Mouse (Mus musculus) CH12.LX (cell line): ENCODE data around the gene Lgi2. TPM values are rescaled to one million over a fixed set of nuclear protein-coding genes. Genes with fewer than 3 reads are reported as not detected.

ENCODE experiments used
- DNase-seq: peaks from one replicate; pipeline ENCODE4 v3.0.0-alpha.2; 2013; ENCODE audit errors: extremely low read depth
- H3K27ac ChIP-seq: 2 replicates; pipeline ENCODE4 v1.5.1; 2012; ENCODE audit warnings: low read depth, mild to moderate bottlenecking, control low read depth, moderate library complexity; ENCODE audit not compliant: insufficient read depth
- H3K27me3 ChIP-seq: replicated peaks from 2 replicates; pipeline ENCODE3; 2012; ENCODE audit warnings: inconsistent platforms
- H3K36me3 ChIP-seq, 2 experiments: replicated peaks in 1 of 2; 2 replicates each; pipeline versions ENCODE3 to v1.6.1; 2012; ENCODE audit warnings: inconsistent platforms in 1 of 2, low read length in 1 of 2, mild to moderate bottlenecking in 1 of 2, mixed read lengths in 1 of 2, moderate library complexity in 1 of 2; ENCODE audit not compliant: control insufficient read depth in 1 of 2, insufficient read depth in 1 of 2
- H3K4me1 ChIP-seq, 2 experiments: 2 replicates each; pipeline ENCODE4 v1.6.1; 2012; ENCODE audit warnings: inconsistent platforms in 1 of 2, moderate library complexity in 1 of 2; ENCODE audit not compliant: insufficient read depth in 2 of 2, control insufficient read depth in 1 of 2
- H3K4me2 ChIP-seq: 2 replicates; pipeline ENCODE4 v1.6.1; 2012; ENCODE audit warnings: low read depth, mild to moderate bottlenecking, control low read depth; ENCODE audit not compliant: poor library complexity, insufficient read depth, severe bottlenecking
- H3K4me3 ChIP-seq, 3 experiments: fragments of 150-350 bp in 1 of 3; sonication (generic) in 1 of 3; replicated peaks in 1 of 3; 2 replicates each; pipeline versions ENCODE3 to v1.5.1; 2011 to 2012; ENCODE audit warnings: low read depth in 2 of 3, low read length in 2 of 3, mild to moderate bottlenecking in 2 of 3, moderate library complexity in 2 of 3, control low read depth in 1 of 3, improper control_type of control experiment in 1 of 3, inconsistent platforms in 1 of 3, mixed read lengths in 1 of 3; ENCODE audit not compliant: poor library complexity in 1 of 3
- H3K79me2 ChIP-seq: replicated peaks from 2 replicates; pipeline ENCODE4 v1.6.1; 2012; ENCODE audit warnings: mild to moderate bottlenecking, moderate library complexity; ENCODE audit not compliant: control insufficient read depth, poor library complexity, insufficient read depth, severe bottlenecking; ENCODE audit errors: extremely low read depth
- H3K9ac ChIP-seq: 2 replicates; pipeline ENCODE4 v1.6.1; 2012; ENCODE audit warnings: low read depth, mild to moderate bottlenecking, control low read depth, moderate library complexity; ENCODE audit not compliant: insufficient read depth
- H3K9me3 ChIP-seq: replicated peaks from 2 replicates; pipeline ENCODE3; 2012; ENCODE audit warnings: low read length, inconsistent platforms, mixed read lengths
- BHLHE40 ChIP-seq: IDR thresholded peaks from 2 replicates; pipeline ENCODE4 v1.6.1; 2011; ENCODE audit warnings: mild to moderate bottlenecking, low read depth, low read length, improper control_type of control experiment
- CHD1 ChIP-seq: IDR thresholded peaks from 2 replicates; pipeline ENCODE4 v1.6.1; 2012; ENCODE audit warnings: low read depth, low read length, improper control_type of control experiment, inconsistent platforms
- E2F4 ChIP-seq: IDR thresholded peaks from 2 replicates; pipeline ENCODE4 v1.6.1; 2011; ENCODE audit warnings: low read depth, low read length, improper control_type of control experiment; ENCODE audit not compliant: insufficient replicate concordance
- EP300 ChIP-seq: IDR thresholded peaks from 2 replicates; pipeline ENCODE4 v1.6.1; 2011; ENCODE audit warnings: low read length, improper control_type of control experiment
- GABPA ChIP-seq: IDR thresholded peaks from 2 replicates; pipeline ENCODE4 v1.6.1; 2012; ENCODE audit warnings: low read depth, low read length, improper control_type of control experiment, inconsistent platforms; ENCODE audit not compliant: insufficient replicate concordance
- HCFC1 ChIP-seq: IDR thresholded peaks from 2 replicates; pipeline ENCODE4 v1.6.1; 2012; ENCODE audit warnings: low read depth, mild to moderate bottlenecking, inconsistent platforms, low read length, improper control_type of control experiment
- JUN ChIP-seq: IDR thresholded peaks from 2 replicates; pipeline ENCODE4 v1.6.1; 2011; ENCODE audit warnings: low read depth, mild to moderate bottlenecking, low read length, improper control_type of control experiment, moderate library complexity; ENCODE audit not compliant: insufficient read depth
- JUND ChIP-seq: conservative IDR thresholded peaks from 2 replicates; pipeline ENCODE4 v1.6.1; 2011; ENCODE audit warnings: low read depth, low read length, improper control_type of control experiment
- MAX ChIP-seq: IDR thresholded peaks from 2 replicates; pipeline ENCODE4 v1.6.1; 2011; ENCODE audit warnings: low read length, improper control_type of control experiment
- MAZ ChIP-seq: IDR thresholded peaks from 2 replicates; pipeline ENCODE4 v1.6.1; 2012; ENCODE audit warnings: low read depth, mild to moderate bottlenecking, inconsistent platforms, low read length, improper control_type of control experiment, moderate library complexity
- MEF2A ChIP-seq: IDR thresholded peaks from 2 replicates; pipeline ENCODE4 v1.6.1; 2014; ENCODE audit warnings: low read depth, mild to moderate bottlenecking, inconsistent platforms, low read length, improper control_type of control experiment, borderline replicate concordance
- MXI1 ChIP-seq: IDR thresholded peaks from 2 replicates; pipeline ENCODE4 v1.6.1; 2011; ENCODE audit warnings: mild to moderate bottlenecking, low read depth, low read length, improper control_type of control experiment
- MYC ChIP-seq: IDR thresholded peaks from 2 replicates; pipeline ENCODE4 v1.6.1; 2011; ENCODE audit warnings: low read depth, mild to moderate bottlenecking, improper control_type of control experiment, low read length
- NRF1 ChIP-seq: IDR thresholded peaks from 2 replicates; pipeline ENCODE4 v1.6.1; 2014; ENCODE audit warnings: low read depth, mild to moderate bottlenecking, inconsistent platforms, low read length, improper control_type of control experiment, moderate library complexity
- PAX5 ChIP-seq: IDR thresholded peaks from 2 replicates; pipeline ENCODE4 v1.6.1; 2012; ENCODE audit warnings: low read length, inconsistent platforms, mixed read lengths
- RAD21 ChIP-seq: IDR thresholded peaks from 2 replicates; pipeline ENCODE4 v1.6.1; 2011; ENCODE audit warnings: low read depth, mild to moderate bottlenecking, low read length, improper control_type of control experiment, moderate library complexity
- RCOR1 ChIP-seq: conservative IDR thresholded peaks from 2 replicates; pipeline ENCODE4 v1.6.1; 2012; ENCODE audit warnings: low read depth, mild to moderate bottlenecking, inconsistent platforms, low read length, improper control_type of control experiment
- SIN3A ChIP-seq: IDR thresholded peaks from 2 replicates; pipeline ENCODE4 v1.6.1; 2012; ENCODE audit warnings: low read length, improper control_type of control experiment, inconsistent platforms
- SMC3 ChIP-seq: IDR thresholded peaks from 2 replicates; pipeline ENCODE4 v1.6.1; 2011; ENCODE audit warnings: low read depth, low read length, improper control_type of control experiment
- UBTF ChIP-seq: IDR thresholded peaks from 2 replicates; pipeline ENCODE4 v1.6.1; 2012; ENCODE audit warnings: low read depth, mild to moderate bottlenecking, inconsistent platforms, low read length, improper control_type of control experiment, moderate library complexity
- USF1 ChIP-seq: IDR thresholded peaks from 2 replicates; pipeline ENCODE4 v1.6.1; 2014; ENCODE audit warnings: low read depth, mild to moderate bottlenecking, inconsistent platforms, low read length, improper control_type of control experiment
- USF2 ChIP-seq: conservative IDR thresholded peaks from 2 replicates; pipeline ENCODE4 v1.6.1; 2011; ENCODE audit warnings: low read depth, low read length, improper control_type of control experiment
- ZC3H11A ChIP-seq: IDR thresholded peaks from 2 replicates; pipeline ENCODE4 v1.6.1; 2012; ENCODE audit warnings: low read depth, mild to moderate bottlenecking, inconsistent platforms, low read length, improper control_type of control experiment
- ZKSCAN1 ChIP-seq: IDR thresholded peaks from 2 replicates; pipeline ENCODE4 v1.6.1; 2012; ENCODE audit warnings: low read depth, inconsistent platforms, low read length, improper control_type of control experiment, borderline replicate concordance
- ZMIZ1 ChIP-seq: IDR thresholded peaks from 2 replicates; pipeline ENCODE4 v1.6.1; 2012; ENCODE audit warnings: low read depth, mild to moderate bottlenecking, inconsistent platforms, low read length, improper control_type of control experiment
- ZNF384 ChIP-seq: IDR thresholded peaks from 2 replicates; pipeline ENCODE4 v1.6.1; 2012; ENCODE audit warnings: low read depth, low read length, improper control_type of control experiment, inconsistent platforms
- dilution Hi-C: fragments of 300-500 bp; cut with MboI; formaldehyde crosslinking; loops from 2 replicates; pipeline ENCODE4 v1.14.3; 2020; ENCODE audit warnings: low sequenced_read_pairs; ENCODE audit not compliant: extremely low pct_unique_long_range_greater_than_20kb, extremely low pct_ligation_motif_present
- in situ Hi-C: fragments of 300-500 bp; cut with MboI; formaldehyde crosslinking; loops from 3 replicates; pipeline ENCODE4 v1.14.3; 2019; ENCODE audit warnings: low sequenced_read_pairs, low pct_ligation_motif_present, low pct_unique_long_range_greater_than_20kb, mixed read lengths
- polyA plus RNA-seq: library from polyadenylated mRNA; unstranded; fragments of >175 nt; gene quantifications from 2 replicates; pipeline ENCODE4 v1.2.1, GENCODE M21; 2012; ENCODE audit warnings: low read depth; ENCODE audit not compliant: insufficient read length
- total RNA-seq, 2 experiments: library from RNA; depleted of rRNA; stranded (reverse); fragments of 300-350 nt in 1 of 2; fragments of >200 nt in 1 of 2; gene quantifications; 2 replicates each; pipeline ENCODE4 v1.2.3; 2012 to 2014

Lgi2 gene
- total and polyA plus RNA-seq, 3 experiments: not detected

- Histone ChIP-seq H3K36me3 (no peaks in the 10 kb centered on the region), H3K27ac (no peak overlapping the region), H3K4me3 (no peak overlapping the region), H3K4me1 (no peaks in the 10 kb centered on the region), H3K4me2 (no peak overlapping the region), H3K27me3 (no peaks in the 10 kb centered on the region), H3K79me2 (no peaks in the 10 kb centered on the region), H3K9ac (no peak overlapping the region), H3K9me3 (no peaks in the 10 kb centered on the region)
- in situ Hi-C loops (loop anchor here (25.0 kb wide), 1 partner anchor 303 kb away; no protein-coding TSS in a partner anchor), dilution Hi-C loops (no loop called here)
- DNase-seq: no peak
- no peak for TF ChIP-seq HCFC1
- TF ChIP-seq RAD21: no peak
- TF ChIP-seq ZKSCAN1: no peak
- no peak for TF ChIP-seq MAX
- no peak for TF ChIP-seq NRF1
- no peak for TF ChIP-seq GABPA
- no peak for TF ChIP-seq BHLHE40
- no peak for TF ChIP-seq UBTF
- TF ChIP-seq CHD1: no peak
- TF ChIP-seq USF1: no peak
- no peak for TF ChIP-seq PAX5
- no peak for TF ChIP-seq JUND
- TF ChIP-seq MXI1: no peak
- TF ChIP-seq SMC3: no peak
- TF ChIP-seq ZNF384: no peak
- no peak for TF ChIP-seq EP300
Observed at GRCm38 (mm10) chr5:52509416-52509815, 56.8 kb downstream of the Lgi2 start.

DNA sequence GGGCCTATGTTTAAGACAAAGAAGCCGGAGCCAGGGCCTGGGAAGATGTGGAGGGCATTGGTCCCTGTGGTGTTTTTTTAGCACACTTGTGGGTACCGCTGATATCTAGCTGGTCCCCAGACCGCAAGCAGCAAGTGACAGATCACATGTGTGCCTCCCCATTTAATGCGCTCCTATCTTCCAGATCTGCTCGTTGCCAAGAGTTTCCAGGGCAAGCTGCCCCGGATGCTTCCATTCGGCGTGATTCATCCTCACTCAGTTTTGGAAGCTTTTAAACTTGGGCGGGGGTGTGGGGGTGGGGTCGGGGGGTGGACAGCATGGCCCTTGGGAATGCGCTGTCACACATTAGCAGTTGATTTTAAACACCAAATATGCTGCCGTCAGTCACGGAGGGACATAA, 61.6 kb downstream of the Lgi2 start:
- Histone ChIP-seq H3K27ac (no peak overlapping the region), H3K36me3 (no peaks in the 10 kb centered on the region), H3K79me2 (no peaks in the 10 kb centered on the region), H3K4me3 (no peak overlapping the region), H3K9me3 (no peaks in the 10 kb centered on the region), H3K4me2 (no peak overlapping the region), H3K9ac (no peak overlapping the region), H3K4me1 (no peaks in the 10 kb centered on the region), H3K27me3 (no peaks in the 10 kb centered on the region)
- dilution Hi-C loops: no loop called here
- no peak for DNase-seq
- in situ Hi-C loops: loop anchor here (25.0 kb wide), 1 partner anchor 308 kb away; no protein-coding TSS in a partner anchor
- TF ChIP-seq UBTF: no peak
- no peak for TF ChIP-seq JUN
- no peak for TF ChIP-seq MEF2A
- no peak for TF ChIP-seq EP300
- no peak for TF ChIP-seq MAZ
- no peak for TF ChIP-seq MYC
- TF ChIP-seq E2F4: no peak
- TF ChIP-seq ZNF384: no peak
- no peak for TF ChIP-seq ZC3H11A
- no peak for TF ChIP-seq USF1
- TF ChIP-seq USF2: no peak
- TF ChIP-seq PAX5: no peak
- no peak for TF ChIP-seq ZMIZ1
- TF ChIP-seq MAX: no peak
- no peak for TF ChIP-seq RCOR1
- no peak for TF ChIP-seq BHLHE40
- no peak for TF ChIP-seq SIN3A
